Mouse (Mus musculus) stomach, embryonic 16.5 days (tissue): ENCODE measurements at regions not wholly inside any gene's neighbourhood (a gene's known extent, or its start where the extent isn't known, plus 50 kb on each side); places are given as distances from the start of the nearest gene placed in this dataset.

ENCODE experiments used
- ATAC-seq: fragments of 200-750 bp; cut with Nextera tagmentation; 2 replicates; pipeline ENCODE4 v1.8.0; 2017; ENCODE audit warnings: moderate number of reproducible peaks, moderate TSS enrichment; ENCODE audit not compliant: insufficient read depth, low FRiP score
- H3K27ac ChIP-seq: fragments of 300-500 bp; sonication (generic); 2 replicates; pipeline ENCODE4 v1.5.1; 2014; ENCODE audit warnings: low read length
- H3K27me3 ChIP-seq: fragments of 300-500 bp; sonication (generic); 2 replicates; pipeline ENCODE4 v1.6.1; 2014; ENCODE audit warnings: low read length, control low read depth, mixed read lengths; ENCODE audit not compliant: control insufficient read depth, insufficient read depth
- H3K36me3 ChIP-seq: fragments of 300-500 bp; sonication (generic); 2 replicates; pipeline ENCODE4 v1.6.1; 2014; ENCODE audit warnings: low read length; ENCODE audit not compliant: control insufficient read depth, insufficient read depth
- H3K4me1 ChIP-seq: fragments of 300-500 bp; sonication (generic); 2 replicates; pipeline ENCODE4 v1.6.1; 2014; ENCODE audit warnings: low read length, control low read depth, mixed read lengths; ENCODE audit not compliant: control insufficient read depth, insufficient read depth
- H3K4me2 ChIP-seq: fragments of 300-500 bp; sonication (generic); 2 replicates; pipeline ENCODE4 v1.6.1; 2014; ENCODE audit warnings: low read depth, low read length, mixed read lengths
- H3K4me3 ChIP-seq: fragments of 300-500 bp; sonication (generic); replicated peaks from 2 replicates; pipeline ENCODE4 v1.5.1; 2014; ENCODE audit warnings: mild to moderate bottlenecking, low read length
- H3K9ac ChIP-seq: fragments of 300-500 bp; sonication (generic); 2 replicates; pipeline ENCODE4 v1.6.1; 2014; ENCODE audit warnings: low read length
- H3K9me3 ChIP-seq: fragments of 300-500 bp; sonication (generic); replicated peaks from 2 replicates; pipeline ENCODE4 v1.6.1; 2016; ENCODE audit warnings: low read length, control low read depth; ENCODE audit not compliant: control insufficient read depth
- WGBS: fragments of 180-500 bp; shearing (Covaris S2); extraction: QIAGEN DNeasy Blood & Tissue Kit; methylation state at CpG from one replicate; pipeline ENCODE4 v1.1.7; 2014; 5-methylcytosine and 5-hydroxymethylcytosine counted together

GRCm38 (mm10) chr14:62218716-62219115, 73.7 kb upstream of the Rnaseh2b start:
- no peak overlapping the region for H3K4me2 ChIP-seq
- no peak for ATAC-seq
- 56% methylated on average over 2 of the region's 2 CpGs for WGBS
- no peaks in the 10 kb centered on the region for H3K27me3 ChIP-seq
- no peak overlapping the region for H3K27ac ChIP-seq
- no peaks in the 10 kb centered on the region for H3K4me1 ChIP-seq
- no peak overlapping the region for H3K9ac ChIP-seq
- no peak overlapping the region for H3K4me3 ChIP-seq
- H3K9me3 ChIP-seq: no peaks in the 10 kb centered on the region
- no peaks in the 10 kb centered on the region for H3K36me3 ChIP-seq

- Histone ChIP-seq H3K9ac (no peak overlapping the region), H3K27me3 (no peaks in the 10 kb centered on the region), H3K4me2 (no peak overlapping the region), H3K4me3 (no peak overlapping the region), H3K36me3 (no peaks in the 10 kb centered on the region), H3K4me1 (no peaks in the 10 kb centered on the region), H3K9me3 (no peaks in the 10 kb centered on the region), H3K27ac (no peak overlapping the region)
- ATAC-seq: no peak
- 68% methylated on average over 4 of the region's 4 CpGs for WGBS
Measured at GRCm38 (mm10) chr14:62220770-62221169, 71.6 kb upstream of the Rnaseh2b start.
